Mouse (Mus musculus): ENCODE results near the gene Pole2.

Gene Pole2

DNA sequence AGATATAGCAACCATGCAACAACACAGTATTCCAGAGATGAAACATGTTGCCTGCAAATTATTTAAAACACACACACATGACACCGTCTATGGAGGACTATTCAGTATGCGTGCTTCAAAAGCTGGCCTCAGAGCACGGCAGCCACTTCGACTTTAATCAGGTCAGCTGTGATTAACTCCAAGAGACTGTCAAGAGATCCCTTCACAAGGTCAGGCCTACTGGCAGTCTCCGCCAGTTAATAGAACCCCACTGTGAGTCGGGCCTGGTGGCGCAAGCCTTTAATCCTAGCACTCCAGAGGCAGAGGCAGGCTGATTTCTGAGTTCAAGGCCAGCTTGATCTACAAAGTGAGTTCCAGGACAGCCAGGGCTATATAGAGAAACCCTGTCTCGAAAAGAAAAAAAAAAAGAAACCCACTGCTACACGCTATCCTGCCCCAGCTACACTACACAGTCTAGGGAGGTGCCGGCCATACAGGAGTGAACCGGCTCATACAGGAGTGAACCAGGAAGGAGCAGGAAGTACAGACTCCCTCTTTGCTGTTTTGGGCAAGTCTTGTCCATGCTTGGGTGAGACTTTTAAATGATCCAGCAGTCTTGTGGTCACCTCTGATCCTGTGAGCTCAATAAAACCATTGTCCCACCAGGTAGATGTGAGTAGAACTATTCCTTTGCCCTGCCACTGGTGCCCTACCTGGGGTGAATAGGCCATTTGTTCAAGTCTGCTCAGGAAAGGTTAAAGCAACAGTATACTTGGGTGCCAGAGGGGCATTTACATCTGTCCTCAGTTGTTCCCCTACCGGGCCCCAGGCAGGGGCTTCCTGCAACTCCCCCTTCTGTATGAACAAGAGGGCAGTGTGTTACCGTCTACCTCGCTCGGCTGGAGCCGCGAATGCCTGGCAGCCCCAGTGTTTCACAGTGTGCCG lies 17.7 kb downstream of the Pole2 start:
- no peak for DNase-seq

DNA sequence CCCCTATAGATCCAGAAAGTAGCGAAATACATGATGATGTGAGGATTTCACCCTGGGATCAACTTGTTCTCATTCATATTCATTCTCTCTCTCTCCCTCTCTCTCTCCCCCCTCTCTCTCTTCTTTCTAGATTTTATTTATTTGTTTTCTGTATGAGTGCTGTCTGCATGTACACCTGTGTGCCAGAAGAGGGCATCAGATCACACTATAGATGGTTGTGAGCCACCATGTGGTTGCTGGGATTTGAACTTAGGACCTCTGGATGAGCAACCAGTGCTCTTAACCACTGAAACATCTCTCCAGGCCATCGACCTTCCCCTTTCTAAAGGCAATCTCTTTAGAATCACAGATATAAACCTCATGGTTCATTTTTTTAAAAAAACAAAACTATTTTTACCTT lies 19.5 kb downstream of the Pole2 start:
- no peak for DNase-seq

DNA sequence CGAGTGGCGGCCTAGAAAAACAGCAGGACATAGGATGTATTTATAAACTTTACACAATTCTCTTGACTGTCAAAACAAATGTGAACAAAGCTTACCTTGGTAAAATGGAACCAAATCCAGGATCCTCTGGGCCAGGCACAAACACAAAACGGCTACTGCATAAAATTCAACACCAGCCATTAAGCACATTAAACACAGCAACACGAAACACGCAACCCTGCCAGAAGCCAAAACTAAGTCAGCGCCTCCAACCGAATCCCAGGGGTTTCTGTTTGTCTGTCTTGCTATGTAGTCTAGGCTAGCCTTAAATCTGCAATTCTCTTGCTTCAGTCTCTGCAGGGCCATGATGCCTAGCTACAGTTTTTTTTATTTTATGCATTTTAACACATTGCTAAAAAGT lies 20.1 kb downstream of the Pole2 start:
- no peak for DNase-seq

DNA sequence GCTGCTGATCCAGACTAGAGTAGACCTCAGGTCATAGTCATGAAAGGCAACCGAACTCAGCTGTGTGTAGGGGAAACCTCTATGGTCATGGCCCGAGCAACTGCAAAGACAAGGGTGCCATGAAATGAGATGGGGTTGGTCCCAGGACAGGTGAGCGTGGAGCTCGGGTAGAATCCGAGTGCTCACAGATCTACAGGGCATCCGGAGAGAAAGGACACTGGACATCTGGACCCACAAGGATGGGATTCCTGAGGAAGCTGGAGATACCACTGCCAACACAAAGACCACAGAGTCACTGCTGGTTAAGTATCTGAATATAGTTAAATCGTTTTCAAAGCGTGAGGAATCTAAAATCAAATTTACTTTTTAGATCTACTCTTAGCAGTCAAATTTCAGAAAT lies 20.6 kb downstream of the Pole2 start:
- no peak for DNase-seq

DNA sequence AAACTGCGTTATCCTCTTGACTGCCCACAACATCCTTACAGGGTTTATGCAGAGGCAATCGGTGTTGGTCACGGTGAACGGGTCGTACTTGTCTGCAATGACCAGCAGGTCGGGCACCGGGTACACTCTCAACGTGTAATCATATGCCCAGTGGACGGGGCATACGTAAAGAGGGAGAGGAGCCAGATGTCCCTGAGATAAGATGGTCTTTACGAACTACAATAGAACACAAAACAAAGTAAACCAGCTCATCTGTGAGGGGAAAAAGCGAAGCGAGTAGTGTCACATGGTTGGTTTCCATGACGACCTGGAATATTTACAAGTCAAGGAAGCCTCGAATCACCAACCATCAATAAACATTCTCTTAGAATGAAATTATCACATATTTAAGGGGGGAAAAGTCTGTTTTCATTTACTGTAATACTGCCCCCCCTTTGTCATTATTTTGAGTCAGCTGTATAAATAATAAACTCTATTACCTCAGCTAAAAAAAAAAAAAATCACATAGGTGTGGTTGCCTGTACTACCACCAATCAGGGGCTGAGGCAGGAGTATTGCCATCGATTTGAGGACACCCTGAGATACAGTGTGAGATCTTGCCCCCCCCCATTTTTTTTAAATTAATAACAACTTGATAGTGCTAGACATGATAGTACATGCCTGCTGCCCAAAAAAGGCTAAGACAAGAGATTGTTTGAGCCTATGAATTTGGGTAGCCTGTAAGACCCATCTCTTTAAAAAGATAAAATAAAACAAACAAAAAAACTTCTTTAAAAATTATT lies 23.8 kb downstream of the Pole2 start, which contains the start of gene Gm49384:
Gene Gm49384 (minus strand): TSS at position 216 of the 782 bp plus-strand sequence.
- no peak for DNase-seq

DNA sequence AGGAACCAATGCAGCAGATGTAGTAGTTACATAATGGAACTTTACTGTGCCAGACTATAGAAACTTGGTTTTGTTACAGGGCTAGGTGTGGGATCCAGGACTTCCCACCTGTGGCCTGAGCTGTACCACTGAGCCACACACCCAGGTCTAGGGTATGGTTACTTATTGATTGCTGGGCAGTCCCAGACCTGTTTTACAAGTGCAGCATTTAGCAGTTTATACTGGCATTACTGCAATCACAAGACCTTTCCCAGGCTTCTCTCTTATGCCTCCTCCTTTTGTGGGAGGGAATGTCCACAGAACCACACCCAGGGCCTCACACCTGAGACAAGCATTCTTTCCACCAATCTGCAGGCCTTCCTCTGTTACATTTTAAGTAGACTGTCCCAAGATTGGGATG lies 29.0 kb downstream of the Pole2 start:
- no peak for DNase-seq

DNA sequence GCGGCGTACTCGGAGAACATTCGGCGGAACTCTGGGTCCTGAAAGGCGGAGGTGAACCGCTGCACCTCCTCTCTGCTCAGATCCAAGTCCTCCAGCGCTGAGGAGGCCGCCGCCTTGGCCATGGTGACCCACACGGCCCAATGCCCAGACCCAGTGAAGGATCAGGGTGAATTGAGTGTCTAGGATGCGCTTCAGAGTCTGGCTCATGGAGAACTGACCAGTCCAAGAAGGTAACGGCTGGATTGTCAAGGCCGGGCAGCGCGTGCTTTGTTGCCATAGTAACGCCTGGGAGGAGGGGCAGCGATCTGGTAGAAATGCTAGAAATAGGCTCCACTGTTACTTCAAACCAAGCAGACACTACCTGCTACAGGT lies 29.8 kb downstream of the Pole2 start, which contains the start of gene Dnaaf2:
Gene Dnaaf2 (minus strand): TSS at position 266 of the 372 bp plus-strand sequence.
- DNase-seq, result peak; percentile 75 to 81

DNA sequence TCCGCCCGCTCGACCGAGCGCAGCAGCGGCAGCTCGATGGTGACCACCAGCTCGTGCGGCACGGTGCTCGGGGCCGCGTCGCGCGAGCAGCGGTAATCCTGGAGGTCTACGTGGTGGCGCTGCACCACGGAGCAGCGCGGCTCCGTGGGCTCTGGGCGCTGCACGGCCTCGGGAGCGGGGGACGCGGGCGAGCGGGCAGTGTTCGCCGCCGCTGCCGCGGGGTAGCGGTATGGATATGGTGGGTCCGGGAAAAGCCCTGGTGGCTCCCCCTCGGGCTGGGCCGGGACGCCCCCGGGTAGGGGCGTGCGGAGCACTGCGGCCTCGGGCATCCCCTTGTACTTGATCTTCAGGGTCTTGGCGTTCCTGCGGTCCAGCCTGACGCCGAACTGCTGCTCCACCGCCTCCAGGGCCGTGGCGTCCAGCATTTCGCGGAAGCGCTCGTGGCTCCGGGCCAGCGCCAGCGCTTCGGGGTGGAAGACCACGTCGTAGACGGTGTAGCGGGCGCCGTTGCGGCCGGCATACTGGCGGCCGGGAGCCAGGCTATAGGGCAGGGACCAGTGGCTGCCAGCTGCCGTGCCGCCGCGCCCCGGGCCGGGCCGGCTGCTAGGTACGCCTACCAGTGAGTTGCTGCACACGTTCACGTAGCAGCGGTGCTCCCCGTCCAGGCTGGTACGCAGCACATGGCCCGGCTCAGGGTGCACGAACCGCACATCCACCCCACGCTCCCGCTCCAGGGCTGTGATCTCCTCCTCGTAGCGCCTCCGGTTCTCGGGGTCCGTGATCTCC lies 30.4 kb downstream of the Pole2 start:
- DNase-seq, result peak; percentile 69 to 74

DNA sequence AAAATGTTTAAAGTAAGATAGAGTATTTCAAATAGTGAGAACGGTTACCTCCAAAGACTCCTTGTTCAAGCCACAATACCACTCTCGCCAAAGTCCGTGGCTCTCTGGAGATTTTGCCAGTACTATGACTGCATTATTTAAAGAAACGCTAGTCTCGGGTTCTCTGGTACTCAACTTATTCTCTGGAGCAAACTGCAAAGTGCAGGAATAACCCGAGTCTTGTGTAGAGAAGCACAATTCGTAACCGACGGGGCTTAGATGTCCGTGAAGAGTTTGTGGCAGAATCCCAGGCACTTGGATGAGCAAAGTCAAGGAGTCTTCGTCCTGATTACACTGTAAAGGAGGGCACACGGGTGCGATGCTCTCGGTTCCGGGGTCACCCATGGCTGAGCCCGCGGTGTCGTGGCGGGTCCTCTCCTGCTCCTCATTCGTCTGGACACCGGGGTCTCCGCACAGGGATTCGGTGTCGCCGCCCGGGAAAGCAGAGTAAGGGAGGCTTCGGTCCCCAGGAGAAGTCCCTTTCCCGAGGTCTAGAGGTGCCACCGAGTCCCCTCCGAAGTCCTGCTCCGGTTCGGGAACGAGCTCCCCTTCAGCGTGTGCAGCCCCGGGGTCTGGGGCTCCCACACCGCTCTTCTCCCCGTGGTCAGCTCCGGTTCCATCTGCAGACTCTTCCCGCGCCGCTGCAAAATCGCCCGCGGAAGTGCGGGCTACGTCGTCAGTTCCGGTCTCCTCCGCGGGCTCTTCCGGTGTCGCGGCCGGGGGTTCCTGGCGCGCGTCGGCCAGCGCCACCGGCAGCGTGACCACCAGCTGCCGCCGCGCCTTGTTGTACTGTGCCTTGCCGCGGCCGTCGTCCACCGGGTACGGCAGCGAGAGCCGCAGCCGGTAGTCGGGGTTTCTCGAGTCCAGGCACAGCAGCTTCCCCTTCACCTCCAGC lies 31.3 kb downstream of the Pole2 start, which contains the start of gene Gm49383:
Gene Gm49383 (minus strand): TSS at position 661 of the 934 bp plus-strand sequence.
- DNase-seq, result peak; percentile 78 to 83

DNA sequence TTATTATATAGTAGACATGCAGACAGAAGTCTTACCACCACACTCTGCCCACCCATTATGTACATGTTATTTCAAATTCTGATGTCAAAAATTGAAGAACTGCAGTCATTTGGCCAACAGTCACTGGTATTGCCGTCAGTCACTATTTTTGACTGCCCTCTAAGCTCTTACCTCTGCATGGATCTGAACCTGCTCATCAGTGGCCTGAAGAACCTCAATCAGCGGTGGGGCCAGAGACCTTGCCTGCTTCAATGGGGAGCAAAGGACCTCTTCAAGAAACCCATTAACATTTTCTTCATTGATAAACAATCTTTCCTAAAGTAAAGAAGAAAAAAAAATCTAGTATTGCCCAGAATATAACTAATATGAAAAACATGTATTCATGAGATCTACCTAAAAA lies 35.4 kb downstream of the Pole2 start:
- DNase-seq, result no peak

DNA sequence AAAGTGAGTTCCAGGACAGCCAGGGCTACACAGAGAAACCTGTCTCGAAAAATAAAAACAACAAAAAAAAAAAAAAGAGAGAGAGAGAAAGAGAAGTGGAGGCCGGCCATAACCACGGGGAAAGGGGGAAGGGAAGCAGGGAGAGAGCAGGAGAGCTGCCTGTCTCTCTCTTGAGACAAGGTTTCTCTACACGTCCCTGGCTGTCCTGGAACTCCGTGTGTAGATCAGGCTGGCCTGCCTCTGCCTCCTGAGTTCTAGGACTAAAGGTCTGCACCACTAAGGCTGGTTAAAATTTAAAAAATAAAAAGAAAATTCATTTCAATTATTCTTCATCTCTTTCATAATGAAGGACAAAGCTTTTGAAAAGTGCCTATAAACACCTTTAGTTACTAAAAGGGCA lies 36.6 kb downstream of the Pole2 start:
- DNase-seq, result no peak

DNA sequence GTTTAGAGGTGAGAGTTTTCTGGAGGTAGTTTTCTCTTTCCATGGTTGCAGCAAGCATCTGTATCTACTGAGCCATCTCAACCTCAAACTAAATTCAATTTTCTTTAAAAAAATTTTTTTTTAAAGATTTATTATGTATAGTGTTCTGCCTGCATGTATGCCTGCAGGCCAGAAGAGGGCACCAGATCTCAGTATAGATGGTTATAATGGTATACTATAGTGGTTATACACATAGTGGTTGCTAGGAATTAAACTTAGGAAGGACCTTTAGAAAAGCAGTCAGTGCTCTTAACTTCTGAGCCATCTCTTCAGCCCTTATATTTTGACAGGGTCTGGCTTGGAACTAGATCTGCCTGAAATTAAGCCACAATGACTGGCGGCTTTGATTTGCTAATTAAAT lies 37.5 kb downstream of the Pole2 start:
- DNase-seq, result no peak

DNA sequence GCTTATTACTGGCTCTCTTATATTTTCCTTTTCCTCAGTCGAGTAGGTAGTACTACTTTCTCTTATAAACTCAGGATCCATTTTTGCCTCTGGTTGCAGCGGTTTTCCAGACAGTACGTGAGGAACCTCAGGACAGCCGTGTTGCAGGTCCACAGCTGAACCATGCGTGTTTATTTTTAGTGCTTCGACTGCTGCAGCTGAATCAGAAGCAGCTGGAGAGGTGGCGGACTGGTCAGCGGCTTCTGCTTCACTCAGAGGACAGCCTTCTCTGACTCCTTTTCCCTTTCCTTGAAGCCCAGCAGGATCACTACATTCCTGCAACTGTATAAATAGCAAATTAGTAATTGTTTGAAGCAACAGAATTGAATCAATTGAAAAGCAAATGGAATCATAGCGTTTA lies 37.9 kb downstream of the Pole2 start:
- no peak for DNase-seq

DNA sequence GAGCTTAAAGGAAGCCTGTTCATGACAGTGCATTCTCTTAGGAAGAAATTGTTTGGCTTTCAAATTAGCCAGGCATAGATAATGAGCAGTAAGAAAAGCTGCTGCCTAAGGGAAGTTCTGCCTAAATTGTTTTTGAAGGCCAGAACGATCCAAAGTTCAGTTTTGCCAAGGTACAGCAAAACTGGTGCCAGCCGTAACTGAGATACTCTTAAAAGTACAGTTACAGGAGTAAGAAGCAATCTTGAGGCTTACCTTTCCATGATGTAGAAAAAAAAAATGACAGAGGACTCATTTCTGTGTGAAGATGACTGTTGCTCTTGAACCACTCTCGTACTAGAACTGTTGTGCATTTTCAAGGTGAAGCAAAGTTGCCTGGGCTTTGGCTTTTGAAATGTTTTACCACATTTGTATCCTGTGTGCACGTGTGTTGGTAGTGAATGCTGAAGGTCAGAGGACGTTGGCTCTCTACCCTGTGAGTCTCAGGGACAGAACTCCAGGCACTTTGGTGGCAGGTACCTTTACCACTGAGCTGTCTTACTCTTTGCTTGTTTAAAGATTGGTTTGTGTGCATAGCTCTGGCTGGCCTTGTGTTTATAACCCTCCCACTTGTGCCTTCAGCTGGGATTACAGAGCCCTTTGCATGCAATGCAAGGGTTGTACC lies 41.1 kb downstream of the Pole2 start:
- DNase-seq, result no peak

DNA sequence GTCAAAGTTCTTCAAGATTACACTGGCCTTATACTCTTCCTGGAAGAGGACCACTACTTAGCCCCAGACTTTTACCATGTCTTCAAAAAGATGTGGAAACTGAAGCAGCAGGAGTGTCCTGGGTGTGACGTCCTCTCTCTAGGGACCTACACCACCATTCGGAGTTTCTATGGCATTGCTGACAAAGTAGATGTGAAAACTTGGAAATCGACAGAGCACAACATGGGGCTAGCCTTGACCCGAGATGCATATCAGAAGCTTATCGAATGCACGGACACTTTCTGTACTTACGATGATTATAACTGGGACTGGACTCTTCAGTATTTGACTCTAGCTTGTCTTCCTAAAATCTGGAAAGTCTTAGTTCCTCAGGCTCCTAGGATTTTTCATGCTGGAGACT lies 42.6 kb downstream of the Pole2 start:
- no peak for DNase-seq

DNA sequence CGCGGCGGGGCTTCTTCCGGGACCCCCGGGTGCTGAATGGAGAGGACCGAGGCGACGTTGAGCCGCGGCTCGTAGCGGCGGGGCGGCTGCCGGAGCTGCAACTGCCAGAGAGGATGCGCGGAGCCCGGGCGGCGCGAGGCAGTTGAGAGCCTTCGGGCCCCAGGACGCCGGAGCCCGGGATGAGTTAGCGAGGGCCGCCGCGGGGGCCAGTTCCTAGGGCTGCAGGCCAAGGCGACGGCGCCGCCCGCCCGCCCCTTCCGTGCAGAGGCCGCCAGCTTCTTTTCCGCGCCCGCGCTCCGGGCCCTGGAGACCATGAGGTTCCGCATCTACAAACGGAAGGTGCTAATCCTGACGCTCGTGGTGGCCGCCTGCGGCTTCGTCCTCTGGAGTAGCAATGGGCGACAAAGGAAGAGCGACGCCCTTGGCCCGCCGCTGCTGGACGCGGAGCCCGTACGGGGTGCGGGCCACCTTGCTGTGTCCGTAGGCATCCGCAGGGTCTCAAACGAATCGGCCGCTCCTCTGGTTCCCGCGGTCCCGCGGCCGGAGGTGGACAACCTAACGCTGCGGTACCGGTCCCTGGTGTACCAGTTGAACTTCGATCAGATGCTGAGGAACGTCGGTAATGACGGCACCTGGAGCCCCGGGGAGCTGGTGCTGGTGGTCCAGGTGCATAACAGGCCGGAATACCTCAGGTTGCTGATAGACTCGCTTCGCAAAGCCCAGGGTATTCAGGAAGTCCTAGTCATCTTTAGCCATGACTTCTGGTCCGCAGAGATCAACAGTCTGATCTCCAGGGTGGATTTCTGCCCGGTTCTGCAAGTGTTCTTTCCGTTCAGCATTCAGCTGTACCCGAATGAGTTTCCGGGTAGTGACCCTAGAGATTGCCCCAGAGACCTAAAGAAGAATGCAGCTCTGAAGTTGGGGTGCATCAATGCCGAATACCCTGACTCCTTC lies 43.4 kb downstream of the Pole2 start:
- peak; percentile 75 to 78 for DNase-seq

DNA sequence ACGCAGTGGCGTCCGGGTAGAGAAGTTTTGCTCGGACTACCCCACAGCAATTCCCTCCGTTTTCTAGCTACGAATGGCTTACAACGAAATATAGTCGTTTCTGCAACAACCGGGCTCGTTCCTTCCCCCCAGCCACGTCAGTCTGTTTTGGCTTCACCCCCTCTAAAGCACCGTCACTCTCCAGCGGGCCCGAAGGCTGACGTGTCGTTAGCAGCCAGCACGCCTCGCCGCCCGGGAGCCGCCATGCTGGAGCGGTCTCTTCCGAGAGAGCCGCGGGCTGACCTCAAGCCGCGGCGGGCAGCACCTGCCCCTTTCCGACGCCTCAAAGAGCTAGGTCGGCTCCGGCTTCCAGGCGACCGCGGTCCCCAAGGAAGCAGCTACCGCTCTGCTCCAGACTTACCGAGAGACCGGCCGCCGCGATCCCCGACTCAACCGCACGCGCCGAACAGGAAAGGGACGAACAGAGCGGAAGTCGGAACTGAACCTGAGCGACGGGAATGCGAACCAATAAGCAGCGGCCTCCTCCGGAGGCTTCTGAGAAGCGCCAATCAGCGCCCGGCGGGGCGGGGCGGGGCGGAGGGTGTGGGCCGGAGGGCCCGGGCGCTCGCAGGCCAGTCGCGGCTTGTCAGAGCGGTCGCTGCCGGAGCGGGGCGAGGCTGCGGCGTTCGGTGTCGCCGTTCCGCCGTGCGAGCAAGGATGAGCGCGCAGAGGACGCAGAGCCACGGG lies 44.2 kb downstream of the Pole2 start, which contains the start of the genes Rpl36al and Mgat2:
Gene Rpl36al (minus strand): TSS at position 501 of the 726 bp plus-strand sequence.
Gene Mgat2 (plus strand): TSS at position 575 of the 726 bp plus-strand sequence.
- DNase-seq, result peak; percentile 99

DNA sequence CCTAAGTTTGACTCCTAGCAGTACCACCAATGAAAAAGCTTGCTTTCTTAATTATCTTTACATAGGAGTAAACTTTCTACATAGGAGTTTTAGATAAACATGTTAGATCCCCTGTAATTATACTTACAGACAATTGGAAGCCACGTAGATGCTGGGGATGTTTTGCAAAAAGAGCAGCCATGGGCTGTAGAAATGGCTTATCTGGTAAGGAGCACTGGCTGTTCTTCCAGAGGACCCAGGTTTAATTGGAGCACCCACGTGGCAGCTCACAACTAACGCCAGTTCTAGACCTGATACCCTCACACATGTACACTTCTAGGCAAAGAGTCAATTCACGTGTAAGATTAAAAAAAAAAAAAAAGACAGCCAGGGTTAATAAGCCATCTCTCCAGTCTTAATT lies 46.2 kb downstream of the Pole2 start:
- no peak for DNase-seq

DNA sequence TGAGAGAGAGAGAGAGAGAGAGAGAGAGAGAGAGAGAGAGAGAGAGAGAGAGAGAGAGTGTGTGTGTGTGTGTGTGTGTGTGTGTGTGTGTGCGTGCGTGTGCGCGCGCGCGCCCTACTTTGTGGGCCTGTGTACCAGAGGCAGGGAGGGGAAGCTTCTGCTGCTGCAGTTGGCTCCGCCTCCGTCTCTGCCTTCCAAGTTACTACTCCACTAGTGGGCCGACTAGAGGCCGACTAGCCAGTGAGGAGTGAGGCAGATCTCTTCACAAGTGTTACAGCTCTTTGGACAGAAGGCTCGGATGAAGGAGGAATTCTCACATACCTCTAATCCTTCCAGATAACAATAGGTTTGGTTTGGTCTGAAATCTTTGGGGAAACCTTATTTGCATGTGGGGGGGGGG lies 48.6 kb downstream of the Pole2 start:
- no peak for DNase-seq
